Mouse (Mus musculus) intestine, postnatal 0 days (tissue): Measurements from ENCODE around the gene Grm4. TPM values are rescaled to one million over a fixed set of nuclear protein-coding genes. Genes with fewer than 3 reads are reported as not detected.

Experiments
- ATAC-seq: fragments of 200-750 bp; cut with Nextera tagmentation; 2 replicates; pipeline ENCODE4 v1.8.0; 2017; ENCODE audit warnings: mild to moderate bottlenecking, moderate TSS enrichment, moderate library complexity
- H3K27ac ChIP-seq: fragments of 300-500 bp; sonication (generic); 2 replicates; pipeline ENCODE4 v1.5.1; 2014; ENCODE audit warnings: mild to moderate bottlenecking, low read depth, low read length, moderate library complexity
- H3K27me3 ChIP-seq: fragments of 300-500 bp; sonication (generic); replicated peaks from 2 replicates; pipeline ENCODE4 v1.6.1; 2014; ENCODE audit warnings: low read length, mixed read lengths; ENCODE audit not compliant: control insufficient read depth, insufficient read depth
- H3K36me3 ChIP-seq: fragments of 300-500 bp; sonication (generic); 2 replicates; pipeline ENCODE4 v1.6.1; 2014; ENCODE audit warnings: mild to moderate bottlenecking, moderate library complexity; ENCODE audit not compliant: control insufficient read depth, insufficient read depth
- H3K4me1 ChIP-seq: fragments of 300-500 bp; sonication (generic); replicated peaks from 2 replicates; pipeline ENCODE4 v1.6.1; 2014; ENCODE audit warnings: antibody characterized with exemption, low read length, mixed read lengths; ENCODE audit not compliant: control insufficient read depth, insufficient read depth
- H3K4me2 ChIP-seq: fragments of 300-500 bp; sonication (generic); replicated peaks from 2 replicates; pipeline ENCODE4 v1.6.1; 2014; ENCODE audit warnings: low read depth, mild to moderate bottlenecking, moderate library complexity
- H3K4me3 ChIP-seq: fragments of 300-500 bp; sonication (generic); 2 replicates; pipeline ENCODE4 v1.5.1; 2014; ENCODE audit warnings: low read depth, low read length
- H3K9ac ChIP-seq: fragments of 300-500 bp; sonication (generic); 2 replicates; pipeline ENCODE4 v1.6.1; 2014; ENCODE audit warnings: mild to moderate bottlenecking, low read depth, low read length
- H3K9me3 ChIP-seq: fragments of 300-500 bp; sonication (generic); 2 replicates; pipeline ENCODE4 v1.6.1; 2016; ENCODE audit warnings: mixed run types; ENCODE audit not compliant: control insufficient read depth
- CTCF ChIP-seq: sonication (generic); IDR thresholded peaks from 2 replicates; pipeline ENCODE4 v1.5.1; 2016; ENCODE audit warnings: low read depth, mild to moderate bottlenecking, control low read depth, antibody characterized with exemption, moderate library complexity
- WGBS: fragments of 180-500 bp; shearing (Covaris S2); extraction: QIAGEN DNeasy Blood & Tissue Kit; methylation state at CpG from one replicate; pipeline ENCODE4 v1.1.7; 2014; 5-methylcytosine and 5-hydroxymethylcytosine counted together
- polyA plus RNA-seq: library from polyadenylated mRNA; unstranded; fragments of >200 nt; fragmentation: Nextera tagmentation; extraction: Ambion mirVana; gene quantifications from 2 replicates; pipeline ENCODE4 v1.2.1, GENCODE M21; 2015

The Grm4 gene
- polyA plus RNA-seq, 1 experiment from 2014 or later = 0.47 TPM

DNA sequence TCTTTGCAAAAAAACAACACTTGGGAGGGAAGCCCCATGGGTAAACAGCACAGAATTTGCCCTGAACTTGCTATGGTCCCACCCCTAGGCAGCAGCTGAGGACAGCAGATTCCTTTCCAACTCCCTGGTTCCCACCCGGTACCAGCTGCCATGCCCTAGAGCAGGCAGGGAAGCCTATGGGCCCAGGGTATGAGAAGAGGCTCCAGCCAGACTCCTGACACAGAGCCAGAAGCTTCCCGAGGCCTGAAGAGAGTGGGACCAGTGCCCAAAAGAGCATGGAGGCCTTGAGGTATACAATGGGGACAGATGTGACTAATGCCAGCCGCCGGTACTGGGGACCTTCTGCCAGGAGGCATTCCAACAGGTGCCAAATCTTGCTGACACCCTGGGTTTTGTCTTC, 114.2 kb downstream of the Grm4 start:
- no peak overlapping the region for H3K4me3 ChIP-seq
- no peaks in the 10 kb centered on the region for H3K9me3 ChIP-seq
- no peaks in the 10 kb centered on the region for H3K4me1 ChIP-seq
- no peak overlapping the region for H3K4me2 ChIP-seq
- no peak for TF ChIP-seq CTCF
- H3K9ac ChIP-seq = no peak overlapping the region
- ATAC-seq = no peak
- no peaks in the 10 kb centered on the region for H3K27me3 ChIP-seq
- WGBS = 78% methylated on average over 4 of the region's 4 CpGs
- H3K36me3 ChIP-seq = no peaks in the 10 kb centered on the region
- no peak overlapping the region for H3K27ac ChIP-seq

DNA sequence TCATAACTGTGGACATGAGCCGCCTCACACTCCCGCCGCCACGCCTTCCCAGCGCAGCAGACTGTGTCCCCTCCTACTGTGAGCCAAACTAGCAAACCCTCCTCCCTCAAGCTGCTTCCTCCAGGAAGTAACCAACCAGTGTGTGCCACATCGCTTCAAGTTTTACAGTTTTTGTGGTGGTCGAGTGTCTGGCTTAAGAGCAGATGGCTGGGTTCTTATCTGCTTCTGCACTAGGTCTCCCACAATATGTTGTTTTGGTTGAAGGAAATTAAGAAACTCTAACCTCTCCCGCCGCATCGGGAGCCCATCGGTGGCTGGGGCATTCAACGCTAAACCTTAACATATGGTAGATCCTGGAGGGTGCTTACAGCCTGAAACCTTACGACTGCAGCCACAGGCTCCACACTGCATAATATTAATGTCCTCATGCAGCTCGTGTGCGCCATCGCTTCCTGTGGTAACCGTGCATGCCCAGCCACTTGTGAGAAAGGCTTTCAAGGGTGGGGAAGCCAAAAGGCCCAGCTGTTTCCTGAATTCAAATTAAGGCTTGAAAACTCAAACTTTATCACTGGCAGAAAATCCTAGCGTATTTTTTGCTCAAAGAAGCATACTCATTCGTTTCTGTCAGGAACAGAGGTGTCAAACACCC, 115.7 kb downstream of the Grm4 start:
- H3K27ac ChIP-seq = no peak overlapping the region
- no peak for ATAC-seq
- no peak overlapping the region for H3K9ac ChIP-seq
- TF ChIP-seq CTCF = no peak
- WGBS = 89% methylated on average over 19 of the region's 19 CpGs
- H3K4me2 ChIP-seq = no peak overlapping the region
- no peaks in the 10 kb centered on the region for H3K36me3 ChIP-seq
- H3K4me3 ChIP-seq = no peak overlapping the region
- H3K9me3 ChIP-seq = no peaks in the 10 kb centered on the region
- no peaks in the 10 kb centered on the region for H3K4me1 ChIP-seq
- H3K27me3 ChIP-seq = no peaks in the 10 kb centered on the region

GRCm38 (mm10) chr17:27401200-27401599, 120.0 kb downstream of the Grm4 start:
- no peak overlapping the region for H3K4me3 ChIP-seq
- H3K9me3 ChIP-seq = no peaks in the 10 kb centered on the region
- H3K27ac ChIP-seq = no peak overlapping the region
- H3K4me1 ChIP-seq = no peaks in the 10 kb centered on the region
- TF ChIP-seq CTCF = no peak
- no peaks in the 10 kb centered on the region for H3K27me3 ChIP-seq
- no peak overlapping the region for H3K9ac ChIP-seq
- no peaks in the 10 kb centered on the region for H3K36me3 ChIP-seq
- no peak overlapping the region for H3K4me2 ChIP-seq
- WGBS = 40% methylated on average over 13 of the region's 13 CpGs
- no peak for ATAC-seq

GRCm38 (mm10) chr17:27393931-27394330, 127.3 kb downstream of the Grm4 start:
- Histone ChIP-seq H3K36me3 (no peaks in the 10 kb centered on the region), H3K4me2 (no peak overlapping the region), H3K4me1 (no peaks in the 10 kb centered on the region), H3K27ac (no peak overlapping the region), H3K27me3 (no peaks in the 10 kb centered on the region), H3K9me3 (no peaks in the 10 kb centered on the region), H3K9ac (no peak overlapping the region), H3K4me3 (no peak overlapping the region)
- 75% methylated on average over 5 of the region's 5 CpGs for WGBS
- no peak for ATAC-seq
- no peak for TF ChIP-seq CTCF

GRCm38 (mm10) chr17:27393432-27393831, 127.8 kb downstream of the Grm4 start:
- Histone ChIP-seq H3K27ac (no peak overlapping the region), H3K9ac (no peak overlapping the region), H3K9me3 (no peaks in the 10 kb centered on the region), H3K27me3 (no peaks in the 10 kb centered on the region), H3K36me3 (no peaks in the 10 kb centered on the region), H3K4me1 (no peaks in the 10 kb centered on the region), H3K4me3 (no peak overlapping the region), H3K4me2 (no peak overlapping the region)
- ATAC-seq = no peak
- TF ChIP-seq CTCF = peak; percentile 51
- 84% methylated on average over 4 of the region's 4 CpGs for WGBS

DNA sequence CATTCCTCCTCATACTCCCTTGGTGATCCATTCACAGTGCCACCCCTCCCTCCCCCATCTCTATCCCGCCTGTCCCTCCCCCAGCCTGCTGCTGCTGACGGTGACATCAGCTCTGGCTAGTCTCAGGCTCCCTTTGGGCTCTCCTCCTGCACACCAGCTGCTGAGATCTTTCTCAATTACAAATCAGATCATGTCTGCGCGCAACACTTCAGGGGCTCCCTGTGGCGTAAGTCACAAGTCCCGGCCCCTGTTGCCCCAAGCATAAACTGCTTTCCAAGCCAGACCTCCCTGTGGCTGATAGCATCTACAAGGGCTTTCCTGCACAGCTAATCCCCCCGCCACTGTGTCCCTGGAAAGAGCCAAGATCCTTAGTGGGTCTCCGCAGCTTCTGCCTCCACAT, 128.3 kb downstream of the Grm4 start:
- H3K27me3 ChIP-seq = no peaks in the 10 kb centered on the region
- no peaks in the 10 kb centered on the region for H3K4me1 ChIP-seq
- no peaks in the 10 kb centered on the region for H3K9me3 ChIP-seq
- H3K27ac ChIP-seq = no peak overlapping the region
- H3K9ac ChIP-seq = no peak overlapping the region
- H3K4me2 ChIP-seq = no peak overlapping the region
- H3K36me3 ChIP-seq = no peaks in the 10 kb centered on the region
- ATAC-seq = no peak
- no peak for TF ChIP-seq CTCF
- 50% methylated on average over 8 of the region's 8 CpGs for WGBS
- H3K4me3 ChIP-seq = no peak overlapping the region

- ATAC-seq = no peak
- H3K9me3 ChIP-seq = no peaks in the 10 kb centered on the region
- TF ChIP-seq CTCF = no peak
- no peak overlapping the region for H3K4me2 ChIP-seq
- no peaks in the 10 kb centered on the region for H3K36me3 ChIP-seq
- no peaks in the 10 kb centered on the region for H3K27me3 ChIP-seq
- H3K9ac ChIP-seq = no peak overlapping the region
- no peak overlapping the region for H3K4me3 ChIP-seq
- H3K27ac ChIP-seq = no peak overlapping the region
- H3K4me1 ChIP-seq = no peaks in the 10 kb centered on the region
- WGBS = 88% methylated on average over 8 of the region's 8 CpGs
Observed at GRCm38 (mm10) chr17:27390019-27390418, 131.2 kb downstream of the Grm4 start.
